Mouse (Mus musculus): ENCODE results near the gene Rbm6.

DNA sequence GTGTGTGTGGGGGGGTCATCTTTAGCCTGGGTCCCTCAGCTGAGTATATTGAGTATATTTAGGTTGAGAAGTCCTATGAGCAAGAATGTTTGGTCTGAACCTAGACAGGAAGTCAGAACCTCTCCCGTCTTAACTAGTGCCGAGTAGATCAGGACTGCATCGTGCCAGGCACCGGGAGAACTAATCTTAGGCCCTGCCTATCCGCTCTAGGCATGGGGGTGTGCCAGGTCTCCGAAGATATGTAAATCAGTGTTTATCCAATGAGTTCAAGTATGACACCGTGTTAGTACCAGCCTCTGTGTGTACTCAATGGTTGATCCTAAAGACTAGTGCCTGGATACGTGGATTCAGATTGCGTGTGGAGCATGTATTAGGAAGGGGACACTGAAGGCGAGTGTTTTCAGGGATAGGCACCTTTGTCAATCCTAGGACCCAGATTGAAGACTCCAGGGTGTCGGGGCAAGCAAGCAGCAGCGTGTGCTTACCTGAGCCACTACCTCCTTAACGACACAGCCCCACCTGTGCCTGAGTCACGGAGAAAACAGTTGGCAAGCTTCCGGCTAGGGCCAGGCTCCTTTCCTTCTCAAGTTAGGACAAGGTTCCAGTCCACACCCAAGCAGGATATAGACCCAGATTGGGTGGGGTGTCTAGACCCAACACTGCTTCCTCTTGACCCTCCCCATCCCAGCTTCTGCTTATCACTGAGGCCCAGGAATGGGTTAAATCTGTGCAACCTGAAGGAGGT, 37.2 kb upstream of the Rbm6 start:
- TF ChIP-seq POLR2A (IDR thresholded peaks at IDR 0.05; ENCODE audit: extremely low read depth, insufficient read depth, low read length) (no peak), CTCF (IDR thresholded peaks at IDR 0.05; ENCODE audit: low read depth, low read length) (no peak)
